Mouse (Mus musculus) thymus, postnatal 14 days (tissue): ENCODE results near the gene Prrc2a.

Source experiments
- DNase-seq: peaks from one replicate; pipeline ENCODE4 v3.0.0; 2021

Prrc2a gene

DNA sequence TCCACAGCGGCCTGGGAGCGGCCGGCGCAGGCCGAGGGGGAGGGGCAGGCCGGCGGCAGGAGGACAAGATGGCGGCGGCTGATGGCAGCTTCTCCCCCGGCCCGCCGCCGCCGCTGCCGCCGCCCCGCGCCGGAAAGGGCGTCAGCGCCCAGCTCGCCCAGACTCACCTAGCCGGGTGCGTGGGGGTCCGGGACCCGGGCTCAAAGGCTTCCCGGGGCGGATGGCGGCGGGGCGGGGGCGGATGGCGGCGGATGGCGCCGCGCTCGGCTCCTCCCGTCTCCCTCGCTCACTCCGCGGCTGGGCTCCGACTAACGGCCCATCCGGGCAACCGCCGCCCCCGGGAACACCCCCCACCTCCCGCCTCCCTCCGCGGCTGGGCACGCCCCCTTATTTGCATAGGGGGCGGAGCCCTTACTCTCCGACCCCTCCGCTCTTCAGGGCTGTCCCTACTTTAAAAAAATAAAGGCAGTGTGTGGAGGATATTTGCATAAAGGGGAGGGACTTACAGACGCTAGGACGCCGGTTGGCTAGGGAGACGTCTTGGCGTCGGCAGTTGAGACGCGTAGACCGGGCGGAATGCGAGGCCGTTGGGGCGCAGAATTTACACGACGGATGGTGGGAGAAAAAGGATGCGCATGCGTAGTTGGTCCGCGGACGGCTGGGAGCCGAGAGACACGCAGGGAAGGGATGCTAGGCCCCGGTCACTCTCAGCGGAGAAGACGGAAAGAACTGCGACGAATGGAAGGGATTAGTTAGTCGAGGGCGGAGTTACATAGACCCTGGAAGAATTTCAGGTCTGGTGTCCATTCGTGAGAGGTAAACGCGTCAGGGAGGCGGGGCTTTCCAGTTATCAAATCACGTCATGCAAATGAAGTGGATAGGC is at the start of gene Prrc2a:
Gene Prrc2a, minus strand, starts transcription at position 330 of the 883 bp plus-strand sequence.
- DNase-seq: peak; percentile 97

GRCm38 (mm10) chr17:35213071-35213470 is 48.4 kb upstream of the Prrc2a start:
- DNase-seq: no peak

- no peak for DNase-seq
Observed at GRCm38 (mm10) chr17:35210593-35210992, 45.9 kb upstream of the Prrc2a start.

- peak; percentile 47 for DNase-seq
Observed at GRCm38 (mm10) chr17:35209785-35210535, 45.3 kb upstream of the Prrc2a start.

DNA sequence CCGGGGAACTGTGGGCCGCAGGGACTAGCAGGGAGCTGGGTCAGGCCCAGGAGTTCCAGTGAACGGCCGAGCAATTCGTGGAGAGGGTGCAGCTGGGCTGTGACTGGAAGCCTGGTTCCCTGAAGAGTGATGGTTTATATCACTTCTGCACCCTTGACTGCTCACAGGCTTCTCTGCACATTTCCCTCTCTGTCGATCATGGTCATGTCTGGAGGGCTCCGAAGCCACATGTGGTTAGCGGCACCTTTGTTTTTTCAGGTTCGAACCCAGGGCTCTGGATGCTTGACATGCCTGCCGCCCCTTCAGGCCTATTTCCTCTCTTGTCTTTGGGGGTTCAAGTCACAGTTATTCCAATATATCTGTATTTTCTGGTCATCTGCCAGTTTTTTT is 40.7 kb upstream of the Prrc2a start:
- DNase-seq: no peak

- peak; percentile 84 for DNase-seq
Observed at GRCm38 (mm10) chr17:35204494-35205379, 40.0 kb upstream of the Prrc2a start, which contains the start of gene Lta. Gene Lta (minus strand): TSS chr17:35205351.

DNA sequence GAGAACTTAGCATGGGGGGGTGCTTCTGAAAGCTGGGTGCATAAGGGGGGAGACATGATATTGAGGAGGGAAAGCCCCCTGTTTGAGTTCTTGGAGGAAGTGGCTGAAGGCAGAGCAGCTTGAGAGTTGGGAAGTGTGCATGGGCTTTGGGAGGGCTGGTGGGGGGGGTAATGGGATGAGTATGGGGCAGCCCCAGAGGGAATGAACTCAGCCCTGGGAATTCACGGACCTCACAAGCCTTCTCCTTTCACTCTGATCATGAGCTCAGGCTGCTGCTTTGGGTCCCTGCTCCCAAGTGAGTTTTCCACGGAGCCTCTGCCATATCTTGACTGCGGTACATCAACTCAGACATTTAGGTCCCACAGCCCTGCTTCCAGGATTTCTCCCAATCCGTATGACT is 37.7 kb upstream of the Prrc2a start:
- DNase-seq: no peak

- DNase-seq: peak; percentile 75
Observed at GRCm38 (mm10) chr17:35201787-35202186, 37.1 kb upstream of the Prrc2a start, which contains the start of gene Tnf. Gene Tnf (minus strand): TSS chr17:35202007.

GRCm38 (mm10) chr17:35201128-35201527 is 36.4 kb upstream of the Prrc2a start:
- peak; percentile 45 for DNase-seq

DNA sequence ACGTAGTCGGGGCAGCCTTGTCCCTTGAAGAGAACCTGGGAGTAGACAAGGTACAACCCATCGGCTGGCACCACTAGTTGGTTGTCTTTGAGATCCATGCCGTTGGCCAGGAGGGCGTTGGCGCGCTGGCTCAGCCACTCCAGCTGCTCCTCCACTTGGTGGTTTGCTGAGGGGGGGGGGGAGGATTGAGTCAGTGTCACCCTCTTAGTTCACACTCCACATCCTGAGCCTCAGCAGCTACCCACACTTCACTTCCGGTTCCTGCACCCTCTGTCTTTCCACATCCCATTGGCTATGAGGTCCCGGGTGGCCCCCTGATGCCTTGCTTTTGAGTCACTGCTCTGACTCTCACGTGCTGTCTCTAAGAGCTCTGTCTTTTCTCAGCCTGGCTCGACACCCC is 35.7 kb upstream of the Prrc2a start:
- peak; percentile 87 for DNase-seq

- DNase-seq: no peak
Observed at GRCm38 (mm10) chr17:35198946-35199345, 34.2 kb upstream of the Prrc2a start.

GRCm38 (mm10) chr17:35198029-35198428 is 33.3 kb upstream of the Prrc2a start:
- DNase-seq: peak; percentile 16

- peak; percentile 45 for DNase-seq
Observed at GRCm38 (mm10) chr17:35197126-35197525, 32.4 kb upstream of the Prrc2a start.

GRCm38 (mm10) chr17:35196321-35196641 is 31.6 kb upstream of the Prrc2a start:
- peak; percentile 51 for DNase-seq

GRCm38 (mm10) chr17:35195631-35196320 is 31.1 kb upstream of the Prrc2a start:
- DNase-seq: peak; percentile 99

DNA sequence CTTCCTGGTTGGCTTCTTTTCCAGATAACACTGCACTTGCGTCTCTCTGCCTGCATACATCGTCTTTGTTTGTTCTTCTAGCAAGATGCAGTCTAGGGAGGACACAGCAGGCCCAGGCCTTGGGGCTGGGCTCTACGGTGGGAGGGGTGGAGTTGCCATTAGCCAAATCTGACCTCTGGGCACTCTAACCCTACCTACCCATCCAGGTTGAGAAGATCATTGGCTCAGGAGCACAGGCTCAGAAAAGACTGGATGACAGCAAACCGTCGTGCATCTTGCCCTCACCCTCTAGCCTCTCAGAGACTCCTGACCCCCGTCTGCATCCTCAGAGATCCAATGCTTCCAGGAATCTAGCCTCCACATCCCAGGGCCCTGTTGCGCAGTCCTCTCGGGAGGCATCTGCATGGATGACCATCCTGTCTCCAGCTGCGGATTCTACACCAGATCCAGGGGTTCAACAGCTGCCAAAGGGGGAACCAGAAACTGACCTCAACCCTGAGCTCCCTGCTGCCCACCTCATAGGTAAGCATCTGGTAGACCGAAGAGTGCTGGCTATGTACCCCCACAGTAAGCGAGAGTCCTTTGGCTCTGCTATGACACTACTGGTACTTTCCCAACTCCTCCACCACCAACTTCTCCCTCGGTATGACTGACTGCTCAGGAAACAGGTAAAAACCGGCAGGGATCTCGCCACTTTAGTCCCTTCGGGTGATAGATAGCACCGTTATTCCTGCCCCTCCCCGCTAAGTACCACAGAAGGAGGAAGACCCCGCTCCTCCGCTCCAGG is 30.3 kb upstream of the Prrc2a start:
- peak; percentile 49 for DNase-seq

DNA sequence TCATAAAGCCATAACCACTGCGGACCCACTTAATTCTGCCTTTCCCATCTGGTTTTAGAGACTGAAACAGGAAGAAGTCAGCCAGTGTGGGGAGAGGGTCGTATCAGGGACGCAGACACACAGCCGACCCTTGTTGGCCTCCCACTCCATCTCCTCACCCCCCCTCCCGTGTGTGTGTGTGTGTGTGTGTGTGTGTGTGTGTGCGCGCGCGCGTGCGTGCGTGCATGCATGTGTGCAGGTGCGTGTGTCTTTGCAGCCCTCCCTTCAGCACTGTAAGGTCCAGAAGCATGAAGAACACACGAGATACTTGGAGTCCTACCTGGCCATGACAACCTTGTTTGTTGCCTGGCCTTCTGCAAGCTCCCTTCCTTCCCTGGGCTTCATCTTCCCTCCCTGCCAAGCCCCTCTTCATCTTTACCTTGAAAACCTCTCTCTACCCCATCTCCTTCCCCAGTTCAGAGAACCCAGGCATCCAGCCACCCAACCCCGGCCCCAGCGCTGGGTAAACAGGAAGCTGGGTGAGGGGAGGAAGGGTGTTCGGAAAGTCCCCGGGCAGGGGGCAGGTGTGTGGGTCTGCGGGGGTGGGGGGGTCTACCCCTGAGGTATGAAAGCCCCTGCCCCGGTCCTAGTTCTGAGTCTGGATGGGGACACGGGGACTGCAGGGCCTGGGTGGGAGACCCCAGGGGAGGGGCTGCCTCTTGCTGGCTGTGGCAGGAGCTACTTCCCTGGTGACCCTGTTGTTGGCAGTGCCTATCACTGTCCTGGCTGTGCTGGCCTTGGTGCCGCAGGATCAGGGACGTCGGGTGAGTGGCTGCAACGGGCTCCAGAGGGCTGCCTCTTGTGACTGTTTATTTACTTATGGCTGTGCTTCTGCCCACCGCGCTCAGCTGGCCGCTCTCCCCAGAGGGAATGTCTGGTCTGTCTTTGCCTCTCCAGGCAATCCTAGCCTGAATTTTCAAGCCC is 29.5 kb upstream of the Prrc2a start, which contains the start of gene Ltb:
Gene Ltb, plus strand, starts transcription at position 559 of the 963 bp plus-strand sequence.
- peak; percentile 94 for DNase-seq

DNA sequence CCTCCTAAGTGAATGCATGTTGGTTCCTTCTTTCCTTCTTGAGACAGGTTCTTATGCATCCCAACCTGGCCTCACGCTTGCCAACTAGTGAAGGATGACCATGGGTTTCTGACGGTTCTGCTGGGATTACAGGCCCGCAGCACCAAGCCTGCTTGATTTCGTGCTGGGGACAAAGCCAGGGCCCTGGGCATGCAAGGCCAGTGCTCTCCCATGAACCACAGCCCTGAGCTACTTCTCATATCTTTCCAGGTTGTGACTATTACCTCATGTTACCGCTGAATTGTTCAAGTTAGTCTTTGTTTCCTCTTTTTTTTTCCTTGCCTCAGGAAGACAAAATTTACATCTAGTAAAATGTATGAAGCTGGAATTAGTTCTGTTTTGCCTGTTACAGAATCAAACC is 28.2 kb upstream of the Prrc2a start:
- peak; percentile 18 for DNase-seq

DNA sequence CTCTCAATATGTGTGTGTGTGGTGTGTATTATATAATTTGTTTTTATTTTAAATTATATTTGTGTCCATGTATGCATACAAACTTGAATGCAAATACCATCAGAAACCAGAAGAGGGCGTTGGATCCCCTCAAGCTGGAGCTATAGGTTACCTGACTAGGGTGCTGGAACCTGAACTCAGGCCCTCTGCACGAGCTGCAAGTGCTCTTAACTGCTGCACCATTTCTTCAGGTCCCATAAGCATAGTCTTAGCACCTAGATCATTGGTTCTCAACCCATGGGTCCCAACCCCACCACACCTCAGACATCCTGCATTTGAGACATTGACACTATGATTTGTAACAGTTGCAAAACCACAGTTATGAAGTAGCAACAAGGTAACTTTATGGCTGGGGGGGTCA is 27.0 kb upstream of the Prrc2a start:
- peak; percentile 20 for DNase-seq

DNA sequence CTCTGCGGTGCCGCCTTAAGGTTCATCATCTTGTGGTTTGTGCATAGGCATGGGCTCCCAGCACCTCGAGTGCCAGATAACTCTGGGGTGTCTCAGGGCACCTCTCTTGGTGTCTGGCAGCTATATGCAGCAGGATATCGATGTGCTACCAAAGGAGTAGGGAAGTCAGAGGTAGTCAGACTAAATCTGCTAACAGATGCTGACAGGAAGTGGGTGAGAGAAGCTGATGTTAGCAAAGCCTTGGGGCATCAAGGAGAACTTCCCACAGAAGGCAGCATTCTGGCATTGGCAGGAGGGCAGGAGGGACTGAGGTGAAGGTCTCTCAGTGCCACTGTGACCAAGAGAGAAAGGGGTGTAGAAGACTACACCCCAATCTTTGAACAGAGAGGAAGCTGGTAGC is 25.4 kb upstream of the Prrc2a start:
- peak; percentile 69 for DNase-seq
